Mouse (Mus musculus): ENCODE measurements around the gene Bcap29. TPM values are rescaled to one million over a fixed set of nuclear protein-coding genes. Genes with fewer than 3 reads are reported as not detected.
A peak's percentile ranks its signal among the peaks of the same experiment; 100 is the strongest.
"Not testable (repeated sequence)": the region's sequence is repeated elsewhere in the genome, so short reads cannot be mapped to it uniquely, and the experiment has no call there.

Gene Bcap29
- total RNA-seq (2021) = 10 to 100 TPM; 25.7 to 27.8 TPM
- long read RNA-seq, experiment 1, full-length matches to known transcripts = 30 of 33 reads
- long read RNA-seq, experiment 1, partial matches to known transcripts = 2 of 33 reads
- long read RNA-seq, experiment 1, other reads (novel, unspliced or antisense) = 1 of 33 reads
- long read RNA-seq, experiment 2, full-length matches to known transcripts = 50 of 51 reads
- long read RNA-seq, experiment 2, partial matches to known transcripts = 0 of 51 reads
- long read RNA-seq, experiment 2, other reads (novel, unspliced or antisense) = 1 of 51 reads

- peak; percentile 39 to 51 for DNase-seq (ENCODE audit: low spot score in 2 of 2)
These were observed at the start of gene Bcap29 for GRCm38 (mm10) chr12:31634343-31635239. TSS of gene Bcap29 (minus strand) at chr12:31634658.

GRCm38 (mm10) chr12:31667187-31667586 is 32.7 kb upstream of the Bcap29 start:
- no peak for DNase-seq (ENCODE audit: low spot score in 2 of 2)

DNA sequence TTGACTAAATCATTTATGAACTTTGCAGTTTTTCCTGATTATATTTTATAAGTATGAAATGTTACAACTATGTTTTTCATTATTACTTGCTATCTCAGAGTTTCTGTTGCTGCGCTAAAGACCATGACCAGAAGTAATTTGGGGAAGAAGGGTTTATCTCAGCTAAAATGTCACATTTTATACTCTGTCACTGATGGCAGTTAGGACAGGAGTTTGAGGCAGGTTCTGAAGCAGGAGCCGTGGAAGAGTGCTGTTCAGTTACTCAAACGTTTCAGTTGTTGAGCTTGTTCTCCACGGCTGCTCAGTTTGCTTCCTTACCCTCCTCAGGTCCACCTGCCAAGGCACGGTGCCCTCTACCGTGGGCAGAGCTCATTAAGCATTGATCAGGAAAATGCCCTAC is 31.5 kb upstream of the Bcap29 start:
- no peak for DNase-seq (ENCODE audit: low spot score in 2 of 2)

- DNase-seq (ENCODE audit: low spot score in 2 of 2) = no peak
These were observed 22.4 kb upstream of the Bcap29 start for GRCm38 (mm10) chr12:31656841-31657240.

DNA sequence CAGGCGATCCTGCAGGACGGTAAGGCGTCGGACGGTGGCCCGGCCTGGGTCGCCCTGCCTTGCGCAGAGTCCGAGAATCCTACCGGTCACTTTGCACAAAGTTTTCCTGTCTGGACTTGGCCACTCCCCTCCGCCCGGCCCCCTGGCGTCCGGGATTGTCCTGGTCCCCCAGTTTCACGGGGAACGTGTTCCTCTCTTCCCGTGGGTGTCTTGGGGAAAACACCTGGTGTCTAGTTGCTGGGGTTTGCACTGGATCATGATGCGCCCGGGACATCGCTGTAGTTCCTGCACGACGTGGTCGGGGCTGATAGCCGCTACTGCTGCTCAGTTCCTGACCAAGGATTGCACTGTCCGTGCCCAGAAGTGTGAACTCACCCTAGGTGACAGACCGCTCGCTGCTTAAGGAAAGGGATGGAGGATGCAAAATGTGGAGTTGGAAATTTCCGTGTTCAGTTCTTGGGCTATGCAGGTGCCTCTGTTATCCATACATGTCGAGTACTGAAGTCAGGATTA is 20.6 kb upstream of the Bcap29 start:
- no peak for DNase-seq (ENCODE audit: low spot score in 2 of 2)

- DNase-seq (ENCODE audit: low spot score in 2 of 2) = peak; percentile 97 to 99
These were observed 19.9 kb upstream of the Bcap29 start, which contains the start of the genes Dus4l and Cog5 for GRCm38 (mm10) chr12:31654197-31654964. TSS of gene Dus4l (minus strand) at chr12:31654826. TSS of gene Cog5 (plus strand) at chr12:31654869.

GRCm38 (mm10) chr12:31653611-31654010 is 19.2 kb upstream of the Bcap29 start:
- DNase-seq (ENCODE audit: low spot score in 2 of 2) = no peak

- no peak for DNase-seq (ENCODE audit: low spot score in 2 of 2)
These were observed 766 bp upstream of the Bcap29 start for GRCm38 (mm10) chr12:31635240-31635607.

DNA sequence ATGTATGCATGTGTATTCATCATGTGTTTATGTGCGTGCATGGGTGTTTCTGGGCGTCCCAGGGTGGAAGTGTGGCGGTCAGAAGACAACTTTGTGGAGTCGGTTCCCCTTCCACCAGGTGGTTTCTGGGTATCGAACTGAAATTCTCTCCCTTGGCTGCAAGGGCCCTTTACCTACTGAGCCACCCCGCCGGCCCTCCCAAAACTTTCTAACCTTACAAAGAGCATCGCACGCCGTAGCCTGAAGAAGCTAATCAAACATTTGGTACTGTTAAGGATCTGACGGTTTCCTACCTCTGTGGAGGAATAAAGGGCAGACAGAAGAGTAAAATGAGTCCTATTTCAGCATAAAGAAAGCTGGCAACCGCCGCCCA is 502 bp downstream of the Bcap29 start:
- no peak for DNase-seq (ENCODE audit: low spot score in 2 of 2)

DNA sequence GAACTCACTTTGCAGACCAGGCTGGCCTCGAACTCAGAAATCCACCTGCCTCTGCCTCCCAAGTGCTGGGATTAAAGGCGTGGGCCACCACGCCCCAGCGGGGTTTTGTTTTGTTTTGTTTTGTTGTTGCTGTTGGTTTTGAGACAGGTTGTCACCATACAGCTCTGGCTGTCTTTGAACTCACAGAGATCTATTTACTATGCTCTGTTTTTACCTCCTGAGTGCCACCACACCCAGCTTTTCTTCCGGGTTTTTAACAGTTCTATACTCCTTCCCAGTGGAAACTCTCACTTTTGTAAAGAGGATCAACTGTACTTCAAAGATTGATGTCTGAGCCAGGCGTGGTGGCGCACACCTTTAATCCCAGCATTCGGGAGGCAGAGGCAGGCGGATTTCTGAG is 6.1 kb downstream of the Bcap29 start:
- DNase-seq (ENCODE audit: low spot score in 2 of 2) = not testable (repeated sequence)

GRCm38 (mm10) chr12:31625016-31625415 is 9.4 kb downstream of the Bcap29 start:
- DNase-seq (ENCODE audit: low spot score in 2 of 2) = no peak

DNA sequence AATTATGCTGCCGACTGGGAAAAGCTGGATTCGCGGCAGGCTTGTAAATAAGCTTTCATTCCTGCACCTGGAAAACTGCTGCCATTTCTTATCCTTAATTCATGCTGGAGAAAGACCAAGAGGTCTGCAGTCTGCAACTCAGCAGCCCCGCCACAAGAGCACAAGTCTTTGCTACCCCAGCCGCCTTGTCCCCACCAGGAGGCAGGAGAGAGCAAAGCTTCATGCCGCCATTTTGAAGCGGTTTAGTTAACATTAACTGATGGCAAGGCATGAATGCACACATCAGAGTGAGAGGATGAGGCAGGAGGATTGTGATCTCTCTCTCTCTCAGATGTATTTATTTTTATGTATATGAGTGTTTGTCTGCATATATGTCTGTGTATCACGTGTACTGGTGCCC is 14.4 kb downstream of the Bcap29 start:
- DNase-seq (ENCODE audit: low spot score in 2 of 2) = no peak

DNA sequence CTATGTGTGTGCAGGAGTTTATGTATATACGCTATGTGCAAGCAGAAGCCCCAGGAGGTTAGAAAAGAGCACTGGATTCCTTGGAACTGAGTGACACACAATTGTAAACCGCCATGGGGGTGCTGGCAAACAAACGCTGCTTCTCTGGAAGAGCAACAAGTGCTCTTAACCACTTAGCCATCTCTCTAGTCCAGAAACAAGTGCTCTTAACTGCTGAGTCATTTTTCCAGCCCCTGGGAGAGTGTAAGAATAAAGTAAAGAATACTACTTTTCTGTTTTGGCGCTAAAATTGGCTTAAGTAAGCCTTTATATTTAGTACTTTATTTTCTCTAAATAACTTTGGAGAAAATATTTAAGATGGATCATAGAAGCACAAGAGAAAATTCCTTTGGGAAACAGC is 21.1 kb downstream of the Bcap29 start:
- DNase-seq (ENCODE audit: low spot score in 2 of 2) = no peak

- no peak for DNase-seq (ENCODE audit: low spot score in 2 of 2)
These were observed 26.3 kb downstream of the Bcap29 start for GRCm38 (mm10) chr12:31608138-31608537.

DNA sequence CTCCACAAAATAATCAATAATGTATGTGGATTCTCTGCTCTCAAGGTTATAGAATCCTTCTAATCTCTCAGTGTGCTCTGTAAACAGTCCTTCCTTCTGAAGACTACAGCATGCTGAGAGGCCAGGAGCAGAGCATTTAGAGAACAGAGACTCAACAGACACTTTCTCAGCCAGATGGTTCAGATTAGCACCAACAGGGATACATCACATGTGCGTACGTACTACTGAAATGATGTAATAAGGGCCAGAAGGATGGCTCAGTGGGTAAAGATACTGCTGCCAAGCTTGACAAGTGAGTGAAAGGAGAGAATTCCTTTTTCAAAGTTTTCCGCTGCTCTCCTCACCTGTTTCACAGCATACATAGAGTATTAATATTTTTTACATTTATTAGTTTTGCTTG is 29.6 kb downstream of the Bcap29 start:
- DNase-seq (ENCODE audit: low spot score in 2 of 2) = no peak

DNA sequence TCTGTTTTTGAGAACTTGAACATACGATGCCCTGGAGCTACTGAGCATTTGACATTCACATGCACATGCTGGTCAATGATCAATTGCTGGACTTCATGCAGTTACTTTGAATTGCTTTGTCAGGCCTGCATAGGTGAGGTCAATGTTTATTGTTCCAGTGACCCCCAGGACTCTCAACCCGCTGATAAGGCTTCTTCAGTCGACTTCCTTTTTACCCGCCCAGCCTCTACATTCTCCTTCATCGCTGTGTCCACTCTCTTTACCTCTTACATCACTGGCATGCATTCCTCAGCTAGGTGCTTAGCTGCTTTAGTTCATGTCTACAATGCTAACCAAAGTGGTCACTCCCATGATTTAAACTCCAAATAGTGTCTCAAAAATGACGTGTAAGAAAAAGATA is 30.9 kb downstream of the Bcap29 start:
- no peak for DNase-seq (ENCODE audit: low spot score in 2 of 2)

- no peak for DNase-seq (ENCODE audit: low spot score in 2 of 2)
These were observed 40.2 kb downstream of the Bcap29 start for GRCm38 (mm10) chr12:31594296-31594695.

- DNase-seq (ENCODE audit: low spot score in 2 of 2) = no peak
These were observed 42.4 kb downstream of the Bcap29 start for GRCm38 (mm10) chr12:31592011-31592410.

GRCm38 (mm10) chr12:31583726-31584125 is 50.7 kb downstream of the Bcap29 start:
- no peak for DNase-seq (ENCODE audit: low spot score in 2 of 2)

DNA sequence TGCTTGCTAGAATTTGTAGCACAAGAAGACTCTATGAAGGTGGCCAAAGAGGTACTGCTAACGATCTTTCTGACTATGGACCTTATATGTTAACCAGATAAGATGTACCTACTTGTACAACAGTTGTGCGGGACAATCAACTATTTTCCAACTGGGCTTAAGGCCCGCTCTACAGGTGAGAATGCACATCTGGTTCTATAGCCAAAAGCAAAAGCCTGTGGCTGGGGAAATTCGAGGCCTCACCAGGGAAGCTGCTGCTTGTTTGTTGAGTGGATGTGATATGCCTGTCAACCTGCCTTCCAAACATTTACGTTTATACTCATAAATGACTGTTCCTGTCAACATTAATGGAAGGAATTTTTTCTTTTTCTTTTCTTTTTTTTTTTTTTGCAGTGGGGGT is 52.4 kb downstream of the Bcap29 start:
- DNase-seq (ENCODE audit: low spot score in 2 of 2) = no peak

DNA sequence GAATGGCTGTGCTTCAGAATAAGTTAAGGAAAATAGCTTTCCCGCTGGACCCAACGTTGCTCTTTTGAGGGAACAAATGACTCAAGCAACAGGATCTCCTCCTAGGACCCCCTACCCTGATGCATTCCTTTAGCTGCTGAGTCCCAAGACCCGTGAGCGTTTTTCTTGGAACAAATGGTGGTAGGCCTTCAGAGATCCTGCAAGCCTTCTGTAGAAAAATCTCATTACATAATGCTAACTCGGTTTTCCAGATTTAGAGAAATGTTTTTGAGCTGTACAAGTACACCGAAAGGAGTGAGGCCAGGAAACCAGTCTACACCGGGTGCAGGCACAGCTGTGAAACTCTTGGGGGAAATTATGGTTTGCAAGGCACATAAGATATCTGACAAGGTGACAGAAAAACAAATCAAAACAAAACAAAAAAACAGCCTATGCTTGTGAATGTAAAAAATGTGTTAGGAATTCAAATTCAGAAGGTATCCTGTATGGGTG is 53.1 kb downstream of the Bcap29 start:
- peak in 1 of 2 experiments; percentile 10 for DNase-seq (ENCODE audit: low spot score in 2 of 2)

Measured in layer of hippocampus, postnatal 14 days (tissue).